Mouse (Mus musculus) embryonic facial prominence, embryonic 11.5 days (tissue): ENCODE measurements around the gene Gm19345. TPM values are rescaled to one million over a fixed set of nuclear protein-coding genes. Genes with fewer than 3 reads are reported as not detected.

Experiments
- ATAC-seq: fragments of 200-750 bp; cut with Nextera tagmentation; replicated peaks from 2 replicates; pipeline ENCODE4 v1.8.0; 2017; ENCODE audit warnings: low read depth; ENCODE audit not compliant: insufficient number of reproducible peaks, low FRiP score, low TSS enrichment
- DNase-seq: peaks from one replicate; pipeline ENCODE4 v3.0.0-alpha.2; 2015; ENCODE audit warnings: low spot score
- H3K27ac ChIP-seq: fragments of 300-500 bp; sonication (generic); replicated peaks from 2 replicates; pipeline ENCODE4 v1.5.1; 2014; ENCODE audit warnings: mild to moderate bottlenecking, low read depth, low read length, control low read depth
- H3K27me3 ChIP-seq: fragments of 300-500 bp; sonication (generic); 2 replicates; pipeline ENCODE4 v1.6.1; 2014; ENCODE audit warnings: mild to moderate bottlenecking, low read length, moderate library complexity, mixed read lengths; ENCODE audit not compliant: control insufficient read depth, insufficient read depth
- H3K36me3 ChIP-seq: fragments of 300-500 bp; sonication (generic); replicated peaks from 2 replicates; pipeline ENCODE4 v1.6.1; 2014; ENCODE audit warnings: low read depth, mild to moderate bottlenecking, low read length, moderate library complexity, mixed read lengths; ENCODE audit not compliant: control insufficient read depth, insufficient read depth
- H3K4me1 ChIP-seq: fragments of 300-500 bp; sonication (generic); 2 replicates; pipeline ENCODE4 v1.6.1; 2014; ENCODE audit warnings: low read length, mixed read lengths; ENCODE audit not compliant: control insufficient read depth, insufficient read depth
- H3K4me2 ChIP-seq: fragments of 300-500 bp; sonication (generic); 2 replicates; pipeline ENCODE4 v1.6.1; 2014; ENCODE audit warnings: low read depth, mild to moderate bottlenecking, control low read depth, low read length, moderate library complexity
- H3K4me3 ChIP-seq: fragments of 300-500 bp; sonication (generic); 2 replicates; pipeline ENCODE4 v1.5.1; 2014; ENCODE audit warnings: low read depth, low read length, control low read depth
- H3K9ac ChIP-seq: fragments of 300-500 bp; sonication (generic); replicated peaks from 2 replicates; pipeline ENCODE4 v1.6.1; 2014; ENCODE audit warnings: mild to moderate bottlenecking, control low read depth, low read length
- H3K9me3 ChIP-seq: fragments of 300-500 bp; sonication (generic); replicated peaks from 2 replicates; pipeline ENCODE4 v1.6.1; 2016; ENCODE audit warnings: mild to moderate bottlenecking, low read length, inconsistent platforms, mixed read lengths; ENCODE audit not compliant: control insufficient read depth
- WGBS: fragments of 180-500 bp; shearing (Covaris S2); extraction: QIAGEN DNeasy Blood & Tissue Kit; methylation state at CpG from one replicate; pipeline ENCODE4 v1.1.7; 2014; 5-methylcytosine and 5-hydroxymethylcytosine counted together
- polyA plus RNA-seq: library from polyadenylated mRNA; unstranded; fragments of >200 nt; fragmentation: Nextera tagmentation; extraction: Ambion mirVana; gene quantifications from 2 replicates; pipeline ENCODE4 v1.2.1, GENCODE M21; 2014

The Gm19345 gene
- polyA plus RNA-seq, 1 experiment from 2014 or later: not detected

GRCm38 (mm10) chr7:19831837-19832236, 20.0 kb upstream of the Gm19345 start:
- WGBS: 59% methylated on average over 9 of the region's 9 CpGs
- ATAC-seq: no peak
- no peak overlapping the region for H3K4me2 ChIP-seq

GRCm38 (mm10) chr7:19834055-19834454, 17.7 kb upstream of the Gm19345 start:
- H3K27me3 ChIP-seq: no peaks in the 10 kb centered on the region
- DNase-seq (no peak), ATAC-seq (no peak)
- H3K4me2 ChIP-seq: no peak overlapping the region
- H3K4me1 ChIP-seq: no peaks in the 10 kb centered on the region
- no peak overlapping the region for H3K4me3 ChIP-seq
- no peaks in the 10 kb centered on the region for H3K36me3 ChIP-seq
- H3K9ac ChIP-seq: no peak overlapping the region
- H3K9me3 ChIP-seq: no peaks in the 10 kb centered on the region
- H3K27ac ChIP-seq: no peak overlapping the region
- 62% methylated on average over 3 of the region's 3 CpGs for WGBS

More at GRCm38 (mm10) chr7:19831837-19832236, 20.0 kb upstream of the Gm19345 start:
- Histone ChIP-seq H3K4me1 (no peaks in the 10 kb centered on the region), H3K9me3 (no peaks in the 10 kb centered on the region), H3K27me3 (no peaks in the 10 kb centered on the region), H3K36me3 (no peaks in the 10 kb centered on the region), H3K4me3 (no peak overlapping the region), H3K9ac (no peak overlapping the region), H3K27ac (no peak overlapping the region)
- DNase-seq: no peak

GRCm38 (mm10) chr7:19836843-19837242, 15.0 kb upstream of the Gm19345 start:
- H3K27me3 ChIP-seq: no peaks in the 10 kb centered on the region
- no peaks in the 10 kb centered on the region for H3K9me3 ChIP-seq
- no peak overlapping the region for H3K9ac ChIP-seq
- ATAC-seq (no peak), DNase-seq (no peak)
- no peaks in the 10 kb centered on the region for H3K4me1 ChIP-seq
- H3K27ac ChIP-seq: no peak overlapping the region
- WGBS: 63% methylated on average over 3 of the region's 3 CpGs
- H3K36me3 ChIP-seq: no peaks in the 10 kb centered on the region
- no peak overlapping the region for H3K4me3 ChIP-seq
- no peak overlapping the region for H3K4me2 ChIP-seq

- Histone ChIP-seq H3K27me3 (peaks cover 5% of the 10 kb centered on the region), H3K36me3 (no peaks in the 10 kb centered on the region), H3K9me3 (no peaks in the 10 kb centered on the region), H3K9ac (no peak overlapping the region), H3K4me2 (no peak overlapping the region), H3K4me3 (no peak overlapping the region), H3K4me1 (no peaks in the 10 kb centered on the region), H3K27ac (no peak overlapping the region)
- ATAC-seq: no peak
- 66% methylated on average over 4 of the region's 4 CpGs for WGBS
- DNase-seq: no peak
Observed at GRCm38 (mm10) chr7:19840371-19840770, 11.4 kb upstream of the Gm19345 start.

- H3K36me3 ChIP-seq: no peaks in the 10 kb centered on the region
- peaks cover 5% of the 10 kb centered on the region for H3K27me3 ChIP-seq
- no peak overlapping the region for H3K4me2 ChIP-seq
- no peak overlapping the region for H3K27ac ChIP-seq
- ATAC-seq (no peak), DNase-seq (no peak)
- H3K4me1 ChIP-seq: no peaks in the 10 kb centered on the region
- no peak overlapping the region for H3K4me3 ChIP-seq
- no peaks in the 10 kb centered on the region for H3K9me3 ChIP-seq
- H3K9ac ChIP-seq: no peak overlapping the region
- 79% methylated on average over 3 of the region's 3 CpGs for WGBS
Observed at GRCm38 (mm10) chr7:19840936-19841335, 10.9 kb upstream of the Gm19345 start.

GRCm38 (mm10) chr7:19841686-19842413, 10.0 kb upstream of the Gm19345 start:
- no peak for DNase-seq
- WGBS: 82% methylated on average over 21 of the region's 21 CpGs

GRCm38 (mm10) chr7:19842885-19843504, 8.8 kb upstream of the Gm19345 start:
- Histone ChIP-seq H3K9ac (no peak overlapping the region), H3K36me3 (no peaks in the 10 kb centered on the region), H3K27me3 (peaks cover 5% of the 10 kb centered on the region), H3K9me3 (no peaks in the 10 kb centered on the region), H3K4me1 (no peaks in the 10 kb centered on the region), H3K4me2 (no peak overlapping the region), H3K27ac (no peak overlapping the region), H3K4me3 (no peak overlapping the region)
- DNase-seq (no peak), ATAC-seq (0 out of 2 replicates have a peak, but pooled peaks have one; percentile 30)
- 26% methylated on average over 19 of the region's 19 CpGs for WGBS

More at GRCm38 (mm10) chr7:19841686-19842413, 10.0 kb upstream of the Gm19345 start:
- Histone ChIP-seq H3K4me3 (no peak overlapping the region), H3K4me2 (no peak overlapping the region), H3K9ac (no peak overlapping the region), H3K36me3 (no peaks in the 10 kb centered on the region), H3K9me3 (no peaks in the 10 kb centered on the region), H3K27me3 (peaks cover 5% of the 10 kb centered on the region), H3K4me1 (no peaks in the 10 kb centered on the region), H3K27ac (no peak overlapping the region)
- ATAC-seq: no peak

- no peaks in the 10 kb centered on the region for H3K4me1 ChIP-seq
- H3K27ac ChIP-seq: no peak overlapping the region
- no peaks in the 10 kb centered on the region for H3K36me3 ChIP-seq
- H3K9ac ChIP-seq: no peak overlapping the region
- no peaks in the 10 kb centered on the region for H3K9me3 ChIP-seq
- no peak overlapping the region for H3K4me2 ChIP-seq
- peak; percentile 58; the same call in 1 of the 2 replicates for ATAC-seq
- peak; percentile 75 for DNase-seq
- WGBS: 5% methylated on average over 11 of the region's 11 CpGs
- H3K27me3 ChIP-seq: peaks cover 5% of the 10 kb centered on the region
- H3K4me3 ChIP-seq: no peak overlapping the region
Observed at GRCm38 (mm10) chr7:19843561-19843960, 8.2 kb upstream of the Gm19345 start.
